Mouse (Mus musculus) liver, postnatal 0 days (tissue): ENCODE data around the gene Fbxl8.

ENCODE experiments used
- CTCF ChIP-seq: sonication (generic); IDR thresholded peaks from 2 replicates; pipeline ENCODE4 v1.5.1; 2016; ENCODE audit warnings: antibody characterized with exemption, low read depth
- EP300 ChIP-seq: IDR thresholded peaks from 2 replicates; pipeline ENCODE4 v1.6.1; 2016; ENCODE audit warnings: antibody characterized with exemption, low read depth, mild to moderate bottlenecking

DNA sequence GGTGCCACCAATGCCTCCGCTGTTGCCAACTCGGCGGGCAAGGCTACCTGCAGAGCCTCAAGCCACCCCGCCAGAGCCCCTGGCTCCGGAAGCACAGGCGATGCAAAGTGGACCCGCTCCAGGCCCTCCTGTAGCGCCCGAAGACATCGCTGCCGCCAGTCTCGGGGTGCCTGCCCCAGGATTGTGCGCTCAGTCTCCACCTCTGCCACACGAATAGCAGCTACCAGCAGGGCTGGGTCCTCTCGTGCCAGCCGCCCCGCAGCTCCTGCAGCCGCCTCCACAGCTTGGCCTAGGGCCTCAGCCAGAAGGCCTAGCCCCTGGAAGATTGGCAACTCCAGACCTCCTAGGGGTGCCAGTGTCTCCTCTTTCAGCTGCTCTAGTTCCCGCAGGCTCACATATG lies 29.0 kb downstream of the Fbxl8 start:
- no peak for TF ChIP-seq CTCF
- no peak for TF ChIP-seq EP300
